Mouse (Mus musculus): Measurements from ENCODE around the gene Plekho1. TPM values are rescaled to one million over a fixed set of nuclear protein-coding genes. Genes with fewer than 3 reads are reported as not detected.

The Plekho1 gene
- polyA plus RNA-seq, 1 experiment from 2014 or later = 70.0 TPM

DNA sequence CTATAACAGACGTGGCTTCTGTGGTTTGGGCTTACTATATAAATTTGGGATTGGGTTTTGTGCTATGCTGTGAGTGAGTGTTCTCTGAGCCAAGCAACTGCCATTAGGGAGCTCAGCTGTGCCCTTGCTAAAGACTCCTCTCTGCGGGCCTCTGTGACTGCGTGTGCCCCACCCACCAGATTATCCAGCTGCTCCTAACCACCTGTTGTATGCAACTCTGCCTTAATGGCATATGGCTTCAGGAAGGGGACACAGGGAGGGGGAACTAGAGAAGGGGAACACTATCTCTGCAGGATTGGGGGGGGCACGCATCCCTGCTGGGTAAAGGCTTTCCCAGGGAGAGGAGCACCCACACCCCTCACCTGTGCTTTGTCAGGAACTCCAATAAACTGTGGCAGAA, 37.2 kb upstream of the Plekho1 start:
- 89% methylated on average over 4 of the region's 4 CpGs for WGBS
- DNase-seq (ENCODE audit: low spot score) (no peak), ATAC-seq (ENCODE audit: low FRiP score) (no peak)
- Histone ChIP-seq H3K36me3 (ENCODE audit: control insufficient read depth, insufficient read depth, low read length) (no peaks in the 10 kb centered on the region), H3K27me3 (ENCODE audit: control insufficient read depth, insufficient read depth, low read length) (no peaks in the 10 kb centered on the region), H3K4me2 (replicated peaks; ENCODE audit: low read depth, low read length) (no peak overlapping the region), H3K27ac (ENCODE audit: low read depth, low read length) (no peak overlapping the region), H3K4me1 (replicated peaks; ENCODE audit: control insufficient read depth, insufficient read depth, low read length) (no peaks in the 10 kb centered on the region), H3K9me3 (ENCODE audit: control insufficient read depth, low read length) (no peaks in the 10 kb centered on the region), H3K9ac (ENCODE audit: low read depth, low read length) (no peak overlapping the region), H3K4me3 (ENCODE audit: low read depth, low read length) (no peak overlapping the region)

DNA sequence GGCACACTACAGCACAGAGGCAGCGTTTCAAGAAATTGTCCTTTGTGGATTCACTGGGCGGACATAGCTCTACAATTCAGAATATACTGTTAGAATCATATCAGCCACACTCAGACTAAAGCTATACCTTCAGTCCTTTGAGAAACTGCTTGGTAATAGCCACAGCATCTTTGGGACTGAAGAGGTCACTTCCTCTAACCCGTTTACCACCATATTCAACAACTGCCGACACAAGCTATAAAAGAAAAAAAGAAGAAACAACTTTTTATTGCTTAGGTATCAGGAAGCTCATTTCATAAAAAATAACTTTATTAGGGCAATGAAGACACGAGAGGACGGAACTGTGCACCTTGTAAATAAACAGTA, 36.8 kb upstream of the Plekho1 start:
- ATAC-seq (ENCODE audit: low FRiP score) = no peak
- H3K4me3 ChIP-seq (ENCODE audit: low read depth, low read length) = no peak overlapping the region
- WGBS = 90% methylated on average over 6 of the region's 6 CpGs

GRCm38 (mm10) chr3:96031991-96032651, 36.3 kb upstream of the Plekho1 start:
- 88% methylated on average over 6 of the region's 6 CpGs for WGBS
- no peak overlapping the region for H3K4me2 ChIP-seq (replicated peaks; ENCODE audit: low read depth, low read length)
- H3K9me3 ChIP-seq (ENCODE audit: control insufficient read depth, low read length) = no peaks in the 10 kb centered on the region
- DNase-seq (ENCODE audit: low spot score) = no peak
- no peaks in the 10 kb centered on the region for H3K27me3 ChIP-seq (ENCODE audit: control insufficient read depth, insufficient read depth, low read length)
- H3K4me3 ChIP-seq (ENCODE audit: low read depth, low read length) = no peak overlapping the region
- no peak overlapping the region for H3K9ac ChIP-seq (ENCODE audit: low read depth, low read length)
- ATAC-seq (ENCODE audit: low FRiP score) = no peak
- no peaks in the 10 kb centered on the region for H3K4me1 ChIP-seq (replicated peaks; ENCODE audit: control insufficient read depth, insufficient read depth, low read length)
- H3K27ac ChIP-seq (ENCODE audit: low read depth, low read length) = no peak overlapping the region
- H3K36me3 ChIP-seq (ENCODE audit: control insufficient read depth, insufficient read depth, low read length) = no peaks in the 10 kb centered on the region

More for the DNA sequence above, 36.8 kb upstream of the Plekho1 start:
- no peaks in the 10 kb centered on the region for H3K9me3 ChIP-seq (ENCODE audit: control insufficient read depth, low read length)
- DNase-seq (ENCODE audit: low spot score) = no peak
- no peaks in the 10 kb centered on the region for H3K36me3 ChIP-seq (ENCODE audit: control insufficient read depth, insufficient read depth, low read length)
- H3K9ac ChIP-seq (ENCODE audit: low read depth, low read length) = no peak overlapping the region
- H3K27ac ChIP-seq (ENCODE audit: low read depth, low read length) = no peak overlapping the region
- no peak overlapping the region for H3K4me2 ChIP-seq (replicated peaks; ENCODE audit: low read depth, low read length)
- H3K4me1 ChIP-seq (replicated peaks; ENCODE audit: control insufficient read depth, insufficient read depth, low read length) = no peaks in the 10 kb centered on the region
- no peaks in the 10 kb centered on the region for H3K27me3 ChIP-seq (ENCODE audit: control insufficient read depth, insufficient read depth, low read length)

DNA sequence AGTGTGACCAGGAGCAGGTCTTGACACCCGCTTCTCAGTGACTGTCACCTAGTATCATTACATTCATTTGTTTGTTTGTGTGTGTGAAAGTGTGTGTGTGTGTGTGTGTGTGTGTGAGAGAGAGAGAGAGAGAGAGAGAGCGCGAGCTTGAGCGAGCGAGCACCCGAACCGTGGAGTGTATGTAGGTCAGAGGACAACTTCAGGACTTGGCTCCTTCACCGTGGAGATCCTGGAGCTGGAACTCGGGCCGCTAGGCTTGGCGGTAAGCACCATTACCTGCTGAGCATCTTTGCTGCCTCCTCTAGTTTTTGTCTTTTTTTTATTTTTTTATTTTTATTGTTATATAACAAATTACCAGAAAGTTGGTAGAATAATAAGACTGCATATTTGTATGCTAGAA, 34.0 kb upstream of the Plekho1 start:
- no peaks in the 10 kb centered on the region for H3K36me3 ChIP-seq (ENCODE audit: control insufficient read depth, insufficient read depth, low read length)
- no peak for DNase-seq (ENCODE audit: low spot score)
- H3K4me1 ChIP-seq (replicated peaks; ENCODE audit: control insufficient read depth, insufficient read depth, low read length) = no peaks in the 10 kb centered on the region
- H3K9ac ChIP-seq (ENCODE audit: low read depth, low read length) = no peak overlapping the region
- WGBS = 90% methylated on average over 11 of the region's 11 CpGs
- no peaks in the 10 kb centered on the region for H3K9me3 ChIP-seq (ENCODE audit: control insufficient read depth, low read length)
- no peak overlapping the region for H3K4me3 ChIP-seq (ENCODE audit: low read depth, low read length)
- no peak overlapping the region for H3K4me2 ChIP-seq (replicated peaks; ENCODE audit: low read depth, low read length)
- H3K27ac ChIP-seq (ENCODE audit: low read depth, low read length) = no peak overlapping the region
- H3K27me3 ChIP-seq (ENCODE audit: control insufficient read depth, insufficient read depth, low read length) = no peaks in the 10 kb centered on the region
- no peak for ATAC-seq (ENCODE audit: low FRiP score)

- H3K9me3 ChIP-seq (ENCODE audit: control insufficient read depth, low read length) = no peaks in the 10 kb centered on the region
- H3K4me1 ChIP-seq (replicated peaks; ENCODE audit: control insufficient read depth, insufficient read depth, low read length) = no peaks in the 10 kb centered on the region
- no peaks in the 10 kb centered on the region for H3K36me3 ChIP-seq (ENCODE audit: control insufficient read depth, insufficient read depth, low read length)
- DNase-seq (ENCODE audit: low spot score) (no peak), ATAC-seq (ENCODE audit: low FRiP score) (no peak)
- H3K27me3 ChIP-seq (ENCODE audit: control insufficient read depth, insufficient read depth, low read length) = no peaks in the 10 kb centered on the region
- H3K4me3 ChIP-seq (ENCODE audit: low read depth, low read length) = no peak overlapping the region
- H3K9ac ChIP-seq (ENCODE audit: low read depth, low read length) = no peak overlapping the region
- WGBS = 92% methylated on average over 3 of the region's 3 CpGs
- no peak overlapping the region for H3K27ac ChIP-seq (ENCODE audit: low read depth, low read length)
- no peak overlapping the region for H3K4me2 ChIP-seq (replicated peaks; ENCODE audit: low read depth, low read length)
Observed at GRCm38 (mm10) chr3:96029336-96029735, 33.5 kb upstream of the Plekho1 start.

- Histone ChIP-seq H3K9ac (ENCODE audit: low read depth, low read length) (no peak overlapping the region), H3K4me2 (replicated peaks; ENCODE audit: low read depth, low read length) (no peak overlapping the region), H3K27ac (ENCODE audit: low read depth, low read length) (no peak overlapping the region), H3K36me3 (ENCODE audit: control insufficient read depth, insufficient read depth, low read length) (no peaks in the 10 kb centered on the region), H3K9me3 (ENCODE audit: control insufficient read depth, low read length) (no peaks in the 10 kb centered on the region), H3K27me3 (ENCODE audit: control insufficient read depth, insufficient read depth, low read length) (no peaks in the 10 kb centered on the region), H3K4me1 (replicated peaks; ENCODE audit: control insufficient read depth, insufficient read depth, low read length) (no peaks in the 10 kb centered on the region), H3K4me3 (ENCODE audit: low read depth, low read length) (no peak overlapping the region)
- no peak for DNase-seq (ENCODE audit: low spot score)
- WGBS = 87% methylated on average over 1 of the region's 1 CpGs
- ATAC-seq (ENCODE audit: low FRiP score) = no peak
Observed at GRCm38 (mm10) chr3:96027875-96028274, 32.1 kb upstream of the Plekho1 start.

GRCm38 (mm10) chr3:96027145-96027544, 31.3 kb upstream of the Plekho1 start:
- ATAC-seq (ENCODE audit: low FRiP score) (no peak), DNase-seq (ENCODE audit: low spot score) (no peak)
- H3K36me3 ChIP-seq (ENCODE audit: control insufficient read depth, insufficient read depth, low read length) = no peaks in the 10 kb centered on the region
- no peak overlapping the region for H3K4me2 ChIP-seq (replicated peaks; ENCODE audit: low read depth, low read length)
- no peaks in the 10 kb centered on the region for H3K4me1 ChIP-seq (replicated peaks; ENCODE audit: control insufficient read depth, insufficient read depth, low read length)
- H3K27ac ChIP-seq (ENCODE audit: low read depth, low read length) = no peak overlapping the region
- no peaks in the 10 kb centered on the region for H3K27me3 ChIP-seq (ENCODE audit: control insufficient read depth, insufficient read depth, low read length)
- H3K9me3 ChIP-seq (ENCODE audit: control insufficient read depth, low read length) = no peaks in the 10 kb centered on the region
- H3K4me3 ChIP-seq (ENCODE audit: low read depth, low read length) = no peak overlapping the region
- 74% methylated on average over 1 of the region's 1 CpGs for WGBS
- H3K9ac ChIP-seq (ENCODE audit: low read depth, low read length) = no peak overlapping the region

DNA sequence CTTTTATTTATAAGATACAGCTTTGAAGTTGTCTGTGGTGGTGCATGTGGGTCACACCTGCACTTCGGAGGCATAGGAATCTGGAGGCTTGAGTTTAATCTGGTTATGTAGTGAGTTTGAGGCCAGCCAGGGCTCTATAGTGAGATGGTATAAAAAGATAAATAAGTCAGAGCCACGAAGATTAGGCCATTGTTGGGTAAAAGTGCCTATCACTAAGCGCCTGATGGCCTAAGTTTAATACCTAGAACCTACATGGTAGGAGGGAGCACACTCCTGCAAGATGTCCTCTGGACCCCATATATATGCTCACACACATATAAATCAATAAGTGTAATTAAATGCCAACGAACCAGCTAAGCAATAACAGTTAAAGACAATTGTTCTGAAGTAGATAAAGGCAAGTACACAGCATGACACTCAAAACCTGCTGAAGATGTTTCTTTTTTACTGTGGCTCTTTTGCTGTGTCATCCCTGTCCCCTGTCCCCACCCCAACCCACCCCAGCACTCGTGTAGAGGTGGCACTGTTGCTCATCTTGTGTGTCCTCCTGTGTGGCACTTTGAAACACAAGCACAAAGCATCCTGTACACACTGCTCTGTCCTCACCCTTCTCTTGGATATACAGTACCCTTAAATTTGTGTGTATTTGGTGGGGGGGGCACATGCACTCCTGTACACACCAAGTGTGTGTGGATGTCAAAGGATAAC, 25.8 kb upstream of the Plekho1 start:
- H3K9ac ChIP-seq (ENCODE audit: low read depth, low read length) = no peak overlapping the region

DNA sequence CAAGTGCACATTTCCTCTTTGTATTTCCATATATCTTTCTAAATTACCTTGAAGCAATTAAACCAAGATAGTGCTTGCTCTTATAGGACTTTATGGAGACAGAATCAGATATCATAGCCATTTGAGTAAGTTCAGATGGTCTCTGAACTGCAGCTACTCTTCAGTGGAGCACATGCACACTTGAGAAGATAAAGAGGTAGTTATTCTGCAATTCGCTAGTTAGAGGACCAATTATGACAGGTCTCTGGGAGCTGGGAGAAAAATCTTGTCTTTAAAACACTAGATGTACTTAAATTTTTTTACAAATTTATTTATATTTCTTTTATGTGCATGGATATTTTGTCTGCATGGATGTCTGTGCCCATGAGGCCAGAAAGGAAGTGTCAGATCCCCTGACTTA, 24.9 kb upstream of the Plekho1 start:
- Histone ChIP-seq H3K9me3 (ENCODE audit: control insufficient read depth, low read length) (no peaks in the 10 kb centered on the region), H3K27ac (ENCODE audit: low read depth, low read length) (no peak overlapping the region), H3K36me3 (ENCODE audit: control insufficient read depth, insufficient read depth, low read length) (no peaks in the 10 kb centered on the region), H3K4me3 (ENCODE audit: low read depth, low read length) (no peak overlapping the region), H3K4me2 (replicated peaks; ENCODE audit: low read depth, low read length) (no peak overlapping the region), H3K27me3 (ENCODE audit: control insufficient read depth, insufficient read depth, low read length) (no peaks in the 10 kb centered on the region), H3K4me1 (replicated peaks; ENCODE audit: control insufficient read depth, insufficient read depth, low read length) (no peaks in the 10 kb centered on the region), H3K9ac (ENCODE audit: low read depth, low read length) (no peak overlapping the region)
- WGBS = 89% methylated on average over 1 of the region's 1 CpGs
- no peak for ATAC-seq (ENCODE audit: low FRiP score)
- DNase-seq (ENCODE audit: low spot score) = no peak

More for the DNA sequence above, 25.8 kb upstream of the Plekho1 start:
- ATAC-seq (ENCODE audit: low FRiP score) (no peak), DNase-seq (ENCODE audit: low spot score) (no peak)
- Histone ChIP-seq H3K36me3 (ENCODE audit: control insufficient read depth, insufficient read depth, low read length) (no peaks in the 10 kb centered on the region), H3K27me3 (ENCODE audit: control insufficient read depth, insufficient read depth, low read length) (no peaks in the 10 kb centered on the region), H3K4me2 (replicated peaks; ENCODE audit: low read depth, low read length) (no peak overlapping the region), H3K27ac (ENCODE audit: low read depth, low read length) (no peak overlapping the region), H3K4me3 (ENCODE audit: low read depth, low read length) (no peak overlapping the region), H3K9me3 (ENCODE audit: control insufficient read depth, low read length) (no peaks in the 10 kb centered on the region), H3K4me1 (replicated peaks; ENCODE audit: control insufficient read depth, insufficient read depth, low read length) (no peaks in the 10 kb centered on the region)
- 78% methylated on average over 5 of the region's 5 CpGs for WGBS
